Mouse (Mus musculus) thymus, adult 2 months (tissue): Measurements from ENCODE around the gene Lrrc61.

Experiments
- CTCF ChIP-seq: fragments of 200-500 bp; IDR thresholded peaks from 2 replicates; pipeline ENCODE4 v1.5.1; 2012; ENCODE audit warnings: mild to moderate bottlenecking, control low read depth, low read length, moderate library complexity, borderline replicate concordance; ENCODE audit not compliant: control insufficient read depth, poor library complexity, insufficient read depth; ENCODE audit errors: extremely low read depth
- POLR2A ChIP-seq: fragments of 200-500 bp; IDR thresholded peaks from 2 replicates; pipeline ENCODE4 v1.6.1; 2012; ENCODE audit warnings: mild to moderate bottlenecking, low read length, control low read depth, moderate library complexity; ENCODE audit not compliant: control insufficient read depth, poor library complexity, insufficient read depth; ENCODE audit errors: extremely low read depth

- TF ChIP-seq CTCF (no peak), POLR2A (no peak)
Measured at GRCm38 (mm10) chr6:48578736-48579135, 24.1 kb downstream of the Lrrc61 start.
